Mouse (Mus musculus): ENCODE results near the gene Dclk3.

Gene Dclk3

DNA sequence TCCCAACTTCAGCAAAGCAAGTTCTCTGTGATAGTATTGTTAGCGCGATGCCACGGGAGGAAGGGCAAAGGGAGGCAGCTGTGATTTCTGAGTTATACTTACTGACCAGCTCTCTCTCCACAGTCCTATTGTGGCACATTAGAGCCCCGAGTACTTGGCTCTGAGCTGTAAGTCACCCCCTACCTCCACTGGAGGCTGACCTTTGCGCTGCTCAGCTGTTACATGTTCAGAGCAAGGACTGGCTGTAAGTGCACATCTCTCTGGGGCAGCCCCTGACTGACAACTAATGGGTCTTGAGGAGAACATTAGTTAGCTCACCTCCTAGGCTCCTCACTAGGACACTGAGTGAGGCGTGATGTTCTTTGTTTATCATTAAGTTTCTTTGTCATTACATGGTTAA, 1.6 kb downstream of the Dclk3 start:
- no peak for DNase-seq (ENCODE audit: low read depth)

DNA sequence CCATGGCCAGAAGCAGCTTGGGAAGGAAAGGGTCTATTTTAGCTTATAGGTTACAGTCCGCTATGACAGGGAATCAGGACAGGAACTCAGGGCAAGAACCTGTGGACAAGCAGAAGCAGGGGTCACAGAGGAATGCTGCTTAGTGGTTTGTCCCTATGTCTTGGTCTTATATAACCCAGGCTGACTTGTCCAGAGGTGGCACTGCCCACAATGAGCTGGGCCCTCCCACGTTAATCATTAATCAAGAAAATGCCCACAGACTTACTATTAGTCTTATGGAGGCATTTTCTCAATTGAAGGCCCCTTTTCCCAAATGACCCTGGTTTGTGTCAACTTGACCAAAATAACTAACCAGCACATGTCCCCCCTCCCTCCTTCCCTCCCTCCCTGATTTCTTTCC, 2.3 kb downstream of the Dclk3 start:
- DNase-seq (ENCODE audit: low read depth), result no peak

DNA sequence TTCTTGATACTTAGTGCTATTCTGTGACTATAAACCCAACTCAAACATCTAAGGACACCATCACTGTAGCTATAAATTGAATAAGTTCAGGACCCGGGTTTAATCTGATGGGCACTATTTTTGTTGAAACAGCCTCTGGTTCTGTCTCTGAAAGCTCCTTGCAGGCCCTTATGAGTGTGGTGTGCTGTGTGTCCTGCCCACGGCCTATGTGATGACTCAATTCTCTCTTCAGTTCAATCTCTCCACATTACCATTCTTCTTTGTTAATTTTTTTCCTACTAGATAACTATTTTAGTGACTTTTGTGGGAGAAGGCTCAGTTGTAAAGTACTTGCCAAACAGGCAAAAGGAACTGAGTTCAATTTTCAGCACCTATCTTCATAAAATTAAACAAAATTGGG, 7.3 kb downstream of the Dclk3 start:
- no peak for DNase-seq (ENCODE audit: low read depth)

GRCm38 (mm10) chr9:111448976-111449375, 10.1 kb downstream of the Dclk3 start:
- DNase-seq (ENCODE audit: low read depth), result no peak

GRCm38 (mm10) chr9:111449880-111450279, 11.0 kb downstream of the Dclk3 start:
- DNase-seq (ENCODE audit: low read depth), result no peak

- DNase-seq (ENCODE audit: low read depth), result no peak
These were observed 12.0 kb downstream of the Dclk3 start for GRCm38 (mm10) chr9:111450853-111451404.

- DNase-seq (ENCODE audit: low read depth), result no peak
These were observed 15.0 kb downstream of the Dclk3 start for GRCm38 (mm10) chr9:111453895-111454294.

DNA sequence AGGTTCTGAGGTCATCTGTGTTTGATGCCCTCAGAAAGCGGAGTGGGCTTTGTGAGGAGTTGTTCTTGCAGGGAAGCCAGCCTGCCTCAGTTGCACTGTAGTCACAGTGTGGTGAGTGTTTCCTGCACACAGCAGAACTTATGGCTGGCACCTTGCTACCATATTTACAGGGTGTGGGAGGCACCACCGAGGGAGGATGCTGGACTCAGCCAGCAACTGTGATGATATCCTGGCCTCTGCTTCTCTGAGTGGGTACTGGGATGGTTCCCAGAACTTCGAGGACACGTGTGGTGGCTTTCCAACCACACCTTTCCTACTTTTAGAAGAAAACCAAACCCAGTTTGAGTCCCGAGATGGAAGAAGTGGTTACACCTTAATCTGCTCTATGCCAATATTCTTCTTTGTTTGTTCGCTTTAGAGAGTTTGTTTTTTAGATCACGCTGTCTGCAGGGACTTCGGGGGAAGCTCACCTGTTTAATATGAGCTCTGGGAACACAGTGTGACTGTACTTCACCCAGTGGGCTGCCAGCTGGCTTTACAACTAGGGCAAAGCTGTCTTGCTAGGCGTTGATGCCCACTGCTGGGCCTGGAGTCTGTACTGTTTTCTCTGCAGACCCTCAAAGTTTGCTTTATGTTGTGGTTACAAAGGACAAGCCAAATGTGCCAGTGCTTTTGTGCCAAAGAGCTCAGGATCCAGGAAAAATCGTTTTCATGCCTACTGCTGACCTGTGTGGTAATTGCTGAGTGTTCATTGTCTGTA, 18.5 kb downstream of the Dclk3 start:
- no peak for DNase-seq (ENCODE audit: low read depth)

- DNase-seq (ENCODE audit: low read depth), result no peak
These were observed 19.0 kb downstream of the Dclk3 start for GRCm38 (mm10) chr9:111457936-111458310.

GRCm38 (mm10) chr9:111459466-111459865, 20.6 kb downstream of the Dclk3 start:
- DNase-seq (ENCODE audit: low read depth), result no peak

- no peak for DNase-seq (ENCODE audit: low read depth)
These were observed 21.4 kb downstream of the Dclk3 start for GRCm38 (mm10) chr9:111460201-111460814.

- DNase-seq (ENCODE audit: low read depth), result no peak
These were observed 22.7 kb downstream of the Dclk3 start for GRCm38 (mm10) chr9:111461415-111462103.

- no peak for DNase-seq (ENCODE audit: low read depth)
These were observed 26.8 kb downstream of the Dclk3 start for GRCm38 (mm10) chr9:111465666-111466065.

DNA sequence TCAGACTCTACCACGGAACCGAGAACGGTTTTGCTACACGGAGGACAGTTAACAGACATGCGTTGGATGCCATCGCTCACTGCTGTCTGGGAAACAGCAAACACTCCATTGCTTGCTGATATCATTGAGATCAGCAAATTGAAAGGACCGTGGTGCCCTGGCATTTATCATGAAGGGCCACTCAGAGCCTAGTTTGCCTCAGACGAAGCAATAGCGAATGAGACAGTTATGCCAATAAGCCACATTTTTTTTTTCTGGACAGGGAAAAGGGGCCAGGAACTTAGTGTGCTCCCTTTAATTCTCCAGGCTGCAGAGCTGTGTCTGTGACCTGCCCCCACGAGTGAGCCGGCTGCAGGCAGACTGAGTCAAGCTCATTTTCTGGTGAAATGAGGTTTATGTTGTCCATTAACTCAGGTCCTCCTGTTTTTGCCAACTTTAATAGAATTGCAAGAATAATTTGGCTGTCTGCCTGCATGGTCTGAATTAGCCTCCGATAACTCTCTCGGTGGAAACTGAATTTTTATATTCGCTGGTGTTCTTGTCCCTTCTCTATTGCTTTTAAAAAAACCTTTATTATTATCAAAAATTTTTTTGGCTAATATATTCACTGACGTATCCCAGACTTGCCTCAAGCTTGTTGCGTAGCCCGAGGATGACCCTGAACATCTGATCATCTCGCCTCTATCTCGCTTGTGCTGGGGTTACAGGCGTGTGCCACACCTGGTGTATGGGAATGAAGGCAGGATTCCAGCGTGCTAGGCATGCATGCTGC, 35.0 kb downstream of the Dclk3 start:
- DNase-seq (ENCODE audit: low read depth), result no peak

DNA sequence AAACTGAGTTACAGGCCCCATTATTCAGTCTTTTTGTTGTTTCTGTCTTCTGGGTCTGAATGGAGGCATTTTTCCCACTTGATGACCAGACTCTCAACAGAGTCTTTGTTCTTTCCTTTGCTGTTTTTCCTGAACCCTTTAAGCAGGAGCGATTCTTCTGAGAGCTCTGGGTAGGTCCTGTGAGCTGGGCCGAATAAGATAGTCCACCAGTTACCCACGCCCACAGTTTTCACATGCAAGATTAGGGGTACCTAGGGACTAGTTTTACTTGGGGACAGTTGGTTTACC, 35.5 kb downstream of the Dclk3 start:
- no peak for DNase-seq (ENCODE audit: low read depth)

DNA sequence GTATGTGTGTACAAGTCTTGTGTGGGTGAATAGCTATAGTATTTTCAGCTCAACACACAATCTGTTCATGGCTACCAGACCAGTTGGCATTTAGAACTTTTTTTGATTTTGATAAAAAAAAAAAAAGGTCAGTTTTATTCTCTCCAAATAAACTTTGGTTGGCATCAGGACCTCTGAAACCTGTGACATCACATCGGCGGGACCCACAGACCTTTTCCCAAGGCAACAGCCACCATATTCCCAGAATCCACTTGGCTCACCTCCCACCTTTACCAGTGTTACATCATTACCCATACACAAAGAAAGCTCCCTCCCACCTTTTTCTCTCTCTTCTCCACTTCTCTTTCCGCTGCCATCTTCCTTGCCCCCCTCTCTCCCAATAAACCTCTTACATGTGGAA, 36.4 kb downstream of the Dclk3 start:
- DNase-seq (ENCODE audit: low read depth), result no peak

GRCm38 (mm10) chr9:111475973-111476372, 37.1 kb downstream of the Dclk3 start:
- DNase-seq (ENCODE audit: low read depth), result no peak

DNA sequence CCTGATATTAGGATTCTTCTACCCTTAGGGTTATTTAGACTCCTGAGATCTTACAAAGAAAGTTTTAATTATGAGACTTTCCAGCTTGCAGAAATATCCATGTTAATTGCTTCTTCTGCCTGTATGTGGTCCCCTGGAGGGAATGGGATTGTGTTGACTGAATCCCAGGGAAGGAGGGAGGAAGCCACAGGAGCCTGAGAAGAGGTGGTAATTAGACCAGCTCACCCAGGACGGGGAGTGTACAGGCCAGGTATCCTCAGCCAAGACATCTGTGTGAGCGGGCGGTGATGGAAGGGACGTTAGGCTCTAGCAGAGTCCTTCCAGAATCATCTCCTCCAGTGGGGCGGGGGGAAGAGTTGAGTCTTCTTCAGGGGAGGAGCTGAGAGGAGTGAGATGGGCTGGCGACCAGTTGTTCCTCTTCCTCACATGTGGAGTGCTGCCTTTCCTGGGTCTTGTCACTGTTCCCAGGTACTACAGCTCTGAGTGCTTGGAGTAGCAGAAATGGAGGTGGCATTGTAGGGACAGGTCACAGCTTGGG, 37.7 kb downstream of the Dclk3 start:
- no peak for DNase-seq (ENCODE audit: low read depth)

GRCm38 (mm10) chr9:111478853-111479490, 40.1 kb downstream of the Dclk3 start:
- DNase-seq (ENCODE audit: low read depth), result no peak

DNA sequence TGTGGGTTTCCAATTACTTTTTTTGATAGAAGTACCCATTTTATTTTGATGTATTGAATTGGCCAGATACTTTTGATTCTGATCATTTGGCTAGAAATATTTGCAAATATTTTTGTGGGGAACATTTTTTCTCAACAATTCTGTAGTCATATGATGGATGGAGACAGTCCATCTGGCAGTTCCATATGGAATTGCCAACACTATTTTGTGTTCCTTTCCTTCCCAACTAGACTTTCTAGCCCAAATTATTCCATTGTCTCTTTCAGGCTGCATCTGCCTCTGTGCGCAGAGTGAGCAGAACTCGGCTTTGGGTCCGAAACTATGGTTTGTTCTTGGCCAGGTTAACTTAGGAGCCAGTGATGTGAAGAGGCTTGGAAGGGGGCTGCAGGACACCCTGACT, 42.1 kb downstream of the Dclk3 start:
- no peak for DNase-seq (ENCODE audit: low read depth)

DNA sequence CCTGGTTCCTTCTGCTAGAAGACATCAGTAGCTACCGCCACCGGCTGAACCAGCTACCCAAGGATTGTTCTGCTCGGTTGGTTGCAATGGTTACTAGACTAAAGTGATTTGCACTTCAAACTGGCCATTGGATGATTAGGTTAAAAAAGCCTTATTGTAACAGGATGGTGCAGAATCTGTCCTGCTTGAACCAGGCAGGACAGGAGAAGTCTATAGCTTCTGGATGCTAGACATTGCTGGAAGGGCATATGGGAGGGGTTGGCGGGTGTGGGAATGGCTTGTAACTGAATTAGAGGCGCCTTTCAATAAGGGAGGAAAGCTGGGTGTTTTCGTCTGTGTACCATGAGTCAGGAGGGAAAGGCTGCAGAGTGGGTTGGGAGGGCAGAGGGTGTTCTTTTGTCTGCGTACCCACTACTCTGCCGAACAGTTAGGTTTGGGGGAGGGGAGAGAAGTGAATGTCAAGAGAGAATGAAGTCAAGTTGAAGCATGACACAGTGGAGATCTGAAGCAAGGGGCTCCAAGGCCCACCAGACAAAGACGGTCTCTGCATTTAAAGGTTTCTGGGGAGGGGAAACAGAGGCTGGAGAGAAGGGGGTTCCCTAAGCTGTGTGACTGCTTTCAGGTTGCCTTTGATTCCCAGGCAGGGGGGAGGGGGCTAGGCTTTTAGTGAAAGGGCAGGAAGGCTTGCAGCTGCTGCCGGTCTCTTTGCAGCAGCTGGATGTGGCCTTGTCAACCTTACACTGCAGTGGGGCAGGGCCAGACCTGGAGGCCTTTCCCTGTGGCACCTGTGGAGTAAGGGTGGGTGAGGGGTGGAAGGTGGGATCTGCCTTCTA, 48.0 kb downstream of the Dclk3 start:
- DNase-seq (ENCODE audit: low read depth), result no peak
